Mouse (Mus musculus): ENCODE data around the gene Tie1. TPM values are rescaled to one million over a fixed set of nuclear protein-coding genes. Genes with fewer than 3 reads are reported as not detected.

Tie1 gene
- polyA plus RNA-seq, 1 experiment from 2014 or later: 51.9 TPM

DNA sequence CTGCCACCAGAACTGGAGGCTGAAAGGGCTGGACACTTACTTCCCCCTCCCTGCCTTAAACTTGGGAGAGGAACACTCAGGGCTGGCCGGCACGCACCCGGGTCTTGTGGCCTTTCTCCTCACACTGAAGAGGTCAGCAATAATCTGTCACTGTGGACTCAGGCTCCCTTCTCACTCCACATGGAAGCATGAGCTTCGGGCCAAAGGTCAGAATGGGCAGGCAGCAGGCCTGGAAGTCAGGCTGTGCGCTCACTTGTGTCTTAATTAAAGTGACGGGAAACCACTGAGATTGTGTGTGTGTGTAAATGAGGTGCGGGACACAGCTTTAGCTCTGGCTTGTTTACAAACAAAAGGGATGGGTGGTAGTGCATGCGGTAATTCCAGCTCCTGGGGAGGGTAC, 57.5 kb downstream of the Tie1 start:
- H3K4me3 ChIP-seq: no peak overlapping the region
- H3K4me1 ChIP-seq (replicated peaks): peaks cover 61% of the 10 kb centered on the region
- peaks cover 42% of the 10 kb centered on the region for H3K36me3 ChIP-seq
- 77% methylated on average over 8 of the region's 8 CpGs for WGBS
- no peak for ATAC-seq (replicated peaks; ENCODE audit: insufficient number of reproducible peaks, insufficient read depth, low FRiP score, low read depth)
- H3K4me2 ChIP-seq: no peak overlapping the region
- no peak overlapping the region for H3K9ac ChIP-seq
- H3K27me3 ChIP-seq: no peaks in the 10 kb centered on the region
- H3K27ac ChIP-seq: no peak overlapping the region
- H3K9me3 ChIP-seq (replicated peaks): no peaks in the 10 kb centered on the region

DNA sequence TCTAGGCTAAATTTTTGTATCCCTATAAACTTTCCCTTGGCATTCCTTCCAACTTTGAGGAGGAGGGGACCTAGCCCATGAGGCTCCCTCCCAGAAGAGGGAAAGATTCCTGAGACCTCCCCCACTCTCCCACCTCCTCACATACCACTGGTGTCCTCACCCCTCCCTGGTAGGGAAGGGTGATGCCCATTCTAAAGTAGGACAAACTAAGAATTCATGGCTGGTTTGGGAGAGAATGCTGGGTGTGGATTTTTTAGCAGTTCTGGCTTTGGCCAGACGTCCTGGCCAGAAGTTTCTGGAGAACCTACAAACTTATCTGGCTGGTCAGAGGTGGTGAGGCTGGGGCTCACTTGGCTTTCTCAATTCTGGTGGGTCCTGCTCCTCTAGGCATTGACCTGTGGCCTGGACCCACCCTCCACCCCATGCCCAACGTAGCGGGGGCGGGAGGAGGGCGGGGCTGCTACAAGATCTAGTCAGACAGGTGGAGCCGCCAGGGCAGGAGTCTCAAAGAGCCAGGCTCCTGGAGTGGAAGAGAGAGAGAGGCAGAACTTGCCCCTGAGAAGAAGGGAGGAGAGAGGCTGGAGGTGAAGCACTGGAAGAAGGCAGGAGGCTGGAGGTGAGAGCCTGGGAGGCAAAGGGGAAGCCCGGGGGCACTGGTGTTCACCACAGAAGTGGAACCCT, 60.5 kb downstream of the Tie1 start:
- 49% methylated on average over 7 of the region's 7 CpGs for WGBS
- H3K9ac ChIP-seq: peak overlapping the region; percentile 91; the same call in 1 of the 2 replicates
- peak overlapping the region; percentile 89 for H3K27ac ChIP-seq

GRCm38 (mm10) chr4:118428531-118429214, 61.2 kb downstream of the Tie1 start:
- WGBS: 23% methylated on average over 15 of the region's 15 CpGs
- Histone ChIP-seq H3K27ac (peak overlapping the region; percentile 89), H3K4me2 (peak overlapping the region; percentile 93), H3K36me3 (peaks cover 30% of the 10 kb centered on the region), H3K27me3 (no peaks in the 10 kb centered on the region), H3K4me1 (replicated peaks) (peaks cover 35% of the 10 kb centered on the region), H3K9ac (peak overlapping the region; percentile 91), H3K4me3 (peak overlapping the region; percentile 92), H3K9me3 (replicated peaks) (no peaks in the 10 kb centered on the region)
- ATAC-seq (replicated peaks; ENCODE audit: insufficient number of reproducible peaks, insufficient read depth, low FRiP score, low read depth): peak; percentile 33; the same call in 1 of the 2 replicates

More for the DNA sequence above, 60.5 kb downstream of the Tie1 start:
- Histone ChIP-seq H3K27me3 (no peaks in the 10 kb centered on the region), H3K9me3 (replicated peaks) (no peaks in the 10 kb centered on the region), H3K4me2 (peak overlapping the region; percentile 93), H3K36me3 (peaks cover 37% of the 10 kb centered on the region), H3K4me1 (replicated peaks) (peaks cover 41% of the 10 kb centered on the region), H3K4me3 (peak overlapping the region; percentile 92)
- ATAC-seq (replicated peaks; ENCODE audit: insufficient number of reproducible peaks, insufficient read depth, low FRiP score, low read depth): no peak

GRCm38 (mm10) chr4:118427768-118428451, 62.0 kb downstream of the Tie1 start, which contains the start of gene Elovl1:
Gene Elovl1 (plus strand): TSS chr4:118428093.
- peak; percentile 96 for ATAC-seq (replicated peaks; ENCODE audit: insufficient number of reproducible peaks, insufficient read depth, low FRiP score, low read depth)
- Histone ChIP-seq H3K9ac (peak within 1 kb of the TSS; percentile 91), H3K27me3 (no peaks in the 10 kb centered on the region), H3K9me3 (replicated peaks) (no peaks in the 10 kb centered on the region), H3K4me1 (replicated peaks) (peaks cover 28% of the 10 kb centered on the region), H3K4me2 (peak within 1 kb of the TSS; percentile 93), H3K27ac (peak within 1 kb of the TSS; percentile 89), H3K36me3 (peaks cover 22% of the 10 kb centered on the region), H3K4me3 (peak within 1 kb of the TSS; percentile 92)
- WGBS: 0% methylated on average over 28 of the region's 31 CpGs

GRCm38 (mm10) chr4:118427415-118427767, 62.5 kb downstream of the Tie1 start:
- peak overlapping the region; percentile 91 for H3K9ac ChIP-seq
- peaks cover 27% of the 10 kb centered on the region for H3K4me1 ChIP-seq (replicated peaks)
- no peaks in the 10 kb centered on the region for H3K9me3 ChIP-seq (replicated peaks)
- H3K36me3 ChIP-seq: peaks cover 17% of the 10 kb centered on the region
- 4% methylated on average over 5 of the region's 5 CpGs for WGBS
- no peak; the same call in 1 of the 2 replicates for ATAC-seq (replicated peaks; ENCODE audit: insufficient number of reproducible peaks, insufficient read depth, low FRiP score, low read depth)
- H3K4me2 ChIP-seq: peak overlapping the region; percentile 93
- H3K4me3 ChIP-seq: peak overlapping the region; percentile 92
- H3K27me3 ChIP-seq: no peaks in the 10 kb centered on the region
- H3K27ac ChIP-seq: peak overlapping the region; percentile 89

DNA sequence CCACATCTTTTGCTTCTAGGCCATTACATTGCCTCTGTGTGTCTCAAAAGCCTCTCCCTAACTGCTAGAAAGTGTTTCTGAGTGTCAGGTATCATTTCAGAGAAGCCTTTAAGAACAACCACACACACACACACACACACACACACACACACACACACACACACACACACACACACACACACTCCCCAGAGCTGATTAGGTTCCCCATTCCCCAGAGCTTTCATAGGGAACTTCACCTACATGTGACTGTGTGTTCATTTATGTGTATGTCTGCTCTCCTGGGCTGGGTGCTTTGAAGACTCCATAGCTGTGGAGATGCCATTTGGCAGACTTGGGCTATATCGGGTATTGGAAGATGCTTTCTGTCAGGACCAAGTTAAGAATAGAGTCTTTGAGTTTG, 64.5 kb downstream of the Tie1 start:
- Histone ChIP-seq H3K36me3 (peaks cover 9% of the 10 kb centered on the region; the same call in 1 of the 2 replicates), H3K27me3 (no peaks in the 10 kb centered on the region), H3K27ac (no peak overlapping the region), H3K4me2 (no peak overlapping the region), H3K4me1 (replicated peaks) (peaks cover 27% of the 10 kb centered on the region), H3K9ac (no peak overlapping the region), H3K9me3 (replicated peaks) (no peaks in the 10 kb centered on the region), H3K4me3 (no peak overlapping the region)
- ATAC-seq (replicated peaks; ENCODE audit: insufficient number of reproducible peaks, insufficient read depth, low FRiP score, low read depth): no peak
- 88% methylated on average over 1 of the region's 1 CpGs for WGBS

DNA sequence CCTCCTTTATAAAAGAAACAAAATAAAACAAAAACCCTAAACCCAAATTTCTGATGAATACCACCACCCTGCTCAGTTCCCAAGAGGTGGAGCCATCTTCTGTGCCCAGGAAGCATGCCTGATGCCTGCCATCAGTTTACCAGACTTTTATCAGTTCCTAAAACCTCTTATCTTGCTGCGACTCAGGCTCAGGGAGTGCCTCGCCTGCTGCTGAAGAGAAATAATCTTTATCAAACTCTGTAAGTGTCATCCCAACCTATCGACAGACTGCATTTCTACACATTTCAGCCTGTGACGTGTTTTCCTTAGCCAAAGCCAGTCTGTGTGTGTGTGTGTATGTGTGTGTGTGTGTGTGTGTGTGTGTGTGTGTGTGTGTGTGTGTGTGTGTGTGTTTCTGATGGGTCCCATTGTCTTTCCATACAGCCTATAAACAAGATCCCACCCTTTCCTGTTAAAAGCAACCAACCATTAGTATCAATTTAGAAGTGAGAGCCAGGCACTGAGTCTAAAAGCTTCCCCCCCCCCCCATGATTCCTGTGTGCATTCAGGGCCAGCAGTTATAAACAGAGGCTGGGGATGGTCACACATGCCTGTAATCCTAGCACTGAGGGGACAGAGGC, 65.2 kb downstream of the Tie1 start:
- no peak overlapping the region for H3K4me3 ChIP-seq
- no peaks in the 10 kb centered on the region for H3K27me3 ChIP-seq
- ATAC-seq (replicated peaks; ENCODE audit: insufficient number of reproducible peaks, insufficient read depth, low FRiP score, low read depth): no peak
- WGBS: 46% methylated on average over 4 of the region's 4 CpGs
- H3K4me2 ChIP-seq: no peak overlapping the region
- H3K4me1 ChIP-seq (replicated peaks): peaks cover 22% of the 10 kb centered on the region
- peaks cover 8% of the 10 kb centered on the region; the same call in 1 of the 2 replicates for H3K36me3 ChIP-seq
- no peak overlapping the region for H3K27ac ChIP-seq
- H3K9ac ChIP-seq: no peak overlapping the region
- H3K9me3 ChIP-seq (replicated peaks): no peaks in the 10 kb centered on the region

- WGBS: 93% methylated on average over 3 of the region's 3 CpGs
- no peaks in the 10 kb centered on the region for H3K27me3 ChIP-seq
- no peak overlapping the region for H3K4me2 ChIP-seq
- ATAC-seq (replicated peaks; ENCODE audit: insufficient number of reproducible peaks, insufficient read depth, low FRiP score, low read depth): no peak
- H3K4me3 ChIP-seq: no peak overlapping the region
- H3K27ac ChIP-seq: no peak overlapping the region
- no peaks in the 10 kb centered on the region for H3K9me3 ChIP-seq (replicated peaks)
- no peaks in the 10 kb centered on the region for H3K4me1 ChIP-seq (replicated peaks)
- peaks cover 30% of the 10 kb centered on the region for H3K36me3 ChIP-seq
- no peak overlapping the region for H3K9ac ChIP-seq
These were observed 68.5 kb downstream of the Tie1 start for GRCm38 (mm10) chr4:118421384-118421783.

Other genes starting within 250 kb of the Tie1 start
- gene Ptprf, start 198.7 kb downstream of the Tie1 start, polyA plus RNA-seq (2015; fragmentation: Nextera tagmentation; extraction: Ambion mirVana): 16.7 and 32.2 TPM in 2 replicates
- 4.6 and 5.5 TPM in 2 replicates for gene Szt2, start 80.8 kb downstream of the Tie1 start, polyA plus RNA-seq (2015; fragmentation: Nextera tagmentation; extraction: Ambion mirVana)
- gene Med8, start 80.7 kb downstream of the Tie1 start, polyA plus RNA-seq (2015; fragmentation: Nextera tagmentation; extraction: Ambion mirVana): 60.6 and 68.7 TPM in 2 replicates
- gene Elovl1, start 62.0 kb downstream of the Tie1 start, polyA plus RNA-seq (2015; fragmentation: Nextera tagmentation; extraction: Ambion mirVana): 54.2 and 73.7 TPM in 2 replicates
- gene Cdc20, start 52.7 kb downstream of the Tie1 start, polyA plus RNA-seq (2015; fragmentation: Nextera tagmentation; extraction: Ambion mirVana): 147 and 185 TPM in 2 replicates
- gene Mpl, start 32.5 kb downstream of the Tie1 start, polyA plus RNA-seq (2015; fragmentation: Nextera tagmentation; extraction: Ambion mirVana): 1.3 and 1.7 TPM in 2 replicates
- 0.48 and 2.0 TPM in 2 replicates for gene 2610528J11Rik, start 36.9 kb upstream of the Tie1 start, polyA plus RNA-seq (2015; fragmentation: Nextera tagmentation; extraction: Ambion mirVana)
- 0.39 and 1.2 TPM in 2 replicates for gene Tmem125, start 54.0 kb upstream of the Tie1 start, polyA plus RNA-seq (2015; fragmentation: Nextera tagmentation; extraction: Ambion mirVana)
- 0.25 and 0.39 TPM in 2 replicates for gene Cfap57, start 130.7 kb upstream of the Tie1 start, polyA plus RNA-seq (2015; fragmentation: Nextera tagmentation; extraction: Ambion mirVana)
- gene Ebna1bp2, start 130.7 kb upstream of the Tie1 start, polyA plus RNA-seq (2015; fragmentation: Nextera tagmentation; extraction: Ambion mirVana): 77.8 and 78.4 TPM in 2 replicates
- not detected in 2 replicates for gene Olfr62, start 168.9 kb upstream of the Tie1 start, polyA plus RNA-seq (2015; fragmentation: Nextera tagmentation; extraction: Ambion mirVana)
- not detected in 2 replicates for gene Olfr1342, start 202.7 kb upstream of the Tie1 start, polyA plus RNA-seq (2015; fragmentation: Nextera tagmentation; extraction: Ambion mirVana)
- gene Olfr1341, start 213.5 kb upstream of the Tie1 start, polyA plus RNA-seq (2015; fragmentation: Nextera tagmentation; extraction: Ambion mirVana): not detected in 2 replicates
- gene Olfr1340, start 230.1 kb upstream of the Tie1 start, polyA plus RNA-seq (2015; fragmentation: Nextera tagmentation; extraction: Ambion mirVana): not detected in 2 replicates
- not detected in 2 replicates for gene Olfr1339, start 242.1 kb upstream of the Tie1 start, polyA plus RNA-seq (2015; fragmentation: Nextera tagmentation; extraction: Ambion mirVana)

All from heart, embryonic 15.5 days (tissue).